Mouse (Mus musculus) intestine, embryonic 16.5 days (tissue): ENCODE data around the gene Cfap52. TPM values are rescaled to one million over a fixed set of nuclear protein-coding genes. Genes with fewer than 3 reads are reported as not detected.

Experiments used
- ATAC-seq: fragments of 200-750 bp; cut with Nextera tagmentation; 2 replicates; pipeline ENCODE4 v1.8.0; 2017; ENCODE audit warnings: moderate TSS enrichment, moderate library complexity
- H3K27ac ChIP-seq: fragments of 300-500 bp; sonication (generic); 2 replicates; pipeline ENCODE4 v1.5.1; 2014; ENCODE audit warnings: mild to moderate bottlenecking, low read length
- H3K27me3 ChIP-seq: fragments of 300-500 bp; sonication (generic); replicated peaks from 2 replicates; pipeline ENCODE4 v1.6.1; 2014; ENCODE audit warnings: low read length, control low read depth, mixed read lengths; ENCODE audit not compliant: control insufficient read depth, insufficient read depth
- H3K36me3 ChIP-seq: fragments of 300-500 bp; sonication (generic); 2 replicates; pipeline ENCODE4 v1.6.1; 2014; ENCODE audit warnings: low read length, control low read depth; ENCODE audit not compliant: control insufficient read depth, insufficient read depth
- H3K4me1 ChIP-seq: fragments of 300-500 bp; sonication (generic); 2 replicates; pipeline ENCODE4 v1.6.1; 2014; ENCODE audit warnings: low read length, control low read depth, mixed read lengths; ENCODE audit not compliant: control insufficient read depth, insufficient read depth
- H3K4me2 ChIP-seq: fragments of 300-500 bp; sonication (generic); 2 replicates; pipeline ENCODE4 v1.6.1; 2014; ENCODE audit warnings: low read depth, low read length, control low read depth
- H3K4me3 ChIP-seq: fragments of 300-500 bp; sonication (generic); 2 replicates; pipeline ENCODE4 v1.5.1; 2014; ENCODE audit warnings: mild to moderate bottlenecking, low read length
- H3K9ac ChIP-seq: fragments of 300-500 bp; sonication (generic); 2 replicates; pipeline ENCODE4 v1.6.1; 2014; ENCODE audit warnings: low read depth, low read length
- H3K9me3 ChIP-seq: fragments of 300-500 bp; sonication (generic); 2 replicates; pipeline ENCODE4 v1.6.1; 2016; ENCODE audit warnings: low read length, control low read depth; ENCODE audit not compliant: control insufficient read depth
- WGBS: fragments of 180-500 bp; shearing (Covaris S2); extraction: QIAGEN DNeasy Blood & Tissue Kit; methylation state at CpG from one replicate; pipeline ENCODE4 v1.1.7; 2014; 5-methylcytosine and 5-hydroxymethylcytosine counted together
- polyA plus RNA-seq: library from polyadenylated mRNA; unstranded; fragments of >200 nt; fragmentation: Nextera tagmentation; extraction: Ambion mirVana; gene quantifications from 2 replicates; pipeline ENCODE4 v1.2.1, GENCODE M21; 2015

The Cfap52 gene
- polyA plus RNA-seq, 1 experiment from 2014 or later = 0.57 TPM

DNA sequence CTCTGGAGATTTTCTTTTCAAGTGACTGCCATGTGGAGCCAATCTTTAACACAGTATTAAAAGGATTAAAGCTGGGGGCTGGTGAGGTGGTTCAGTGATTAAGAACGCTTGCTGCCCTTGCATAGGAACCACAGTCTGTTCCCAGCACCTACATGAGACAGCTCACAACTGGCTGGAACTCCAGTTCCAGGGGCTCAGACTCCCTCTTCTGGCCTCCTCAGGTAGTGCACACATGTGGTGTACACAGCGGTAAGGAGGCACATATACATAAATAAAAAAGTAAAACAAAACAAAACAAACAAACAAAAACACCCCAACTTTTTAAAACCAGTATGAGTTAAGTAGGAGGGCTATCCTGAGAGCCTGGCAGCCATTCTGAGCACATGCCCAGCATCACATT is 79.5 kb downstream of the Cfap52 start:
- Histone ChIP-seq H3K27me3 (no peaks in the 10 kb centered on the region), H3K9me3 (0 out of 2 replicates have a peak, but pooled peaks cover 2% of the 10 kb centered on the region)
- WGBS = 97% methylated on average over 2 of the region's 2 CpGs

More for the DNA sequence above, 79.5 kb downstream of the Cfap52 start:
- Histone ChIP-seq H3K4me1 (no peaks in the 10 kb centered on the region), H3K36me3 (no peaks in the 10 kb centered on the region), H3K4me2 (no peak overlapping the region), H3K27ac (no peak overlapping the region), H3K9ac (no peak overlapping the region), H3K4me3 (no peak overlapping the region)
- no peak for ATAC-seq

Other genes with a start within 250 kb of the Cfap52 start
- 4.4 and 5.6 TPM in 2 replicates for gene Glp2r, start 194.5 kb downstream of the Cfap52 start, polyA plus RNA-seq
- 0.11 and 0.26 TPM in 2 replicates for gene Gsg1l2, start 191.0 kb downstream of the Cfap52 start, polyA plus RNA-seq
- 0.12 TPM in 1 of 2 replicates, not detected in the other for gene Dhrs7c, start 167.5 kb downstream of the Cfap52 start, polyA plus RNA-seq
- 3.3 and 4.0 TPM in 2 replicates for gene Usp43, start 43.5 kb downstream of the Cfap52 start, polyA plus RNA-seq
- gene Stx8, start 542 bp upstream of the Cfap52 start, polyA plus RNA-seq = 63.5 and 64.2 TPM in 2 replicates